11 mouse cellular contexts compared by ENCODE assay signal in the genomic region with DNA sequence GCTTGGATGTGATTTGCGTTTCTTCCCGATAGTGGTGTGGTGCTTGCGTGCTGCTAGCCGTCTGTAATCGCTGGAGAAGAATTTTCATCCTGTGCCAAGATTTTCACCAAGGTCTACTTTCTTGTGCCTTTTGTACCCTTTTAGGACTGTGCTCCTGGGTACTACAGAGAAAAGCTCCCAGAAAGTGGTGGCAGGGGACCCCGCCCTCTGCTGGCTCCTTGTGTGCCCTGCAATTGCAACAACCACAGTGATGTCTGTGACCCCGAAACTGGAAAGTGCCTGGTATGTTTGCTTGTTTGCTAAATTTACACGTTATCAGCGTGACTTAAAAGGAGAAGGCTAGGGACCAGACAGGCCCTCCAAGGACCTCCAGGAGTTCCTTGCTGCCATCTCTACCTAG.
DNase-seq lines count a peak whose midpoint lies in the region; ATAC-seq and TF ChIP-seq lines count a peak whose summit lies in the region.
"Had no signal": no experiment of that assay in that cellular context is flagged by ENCODE, and none has a peak within 500 bp of the region (broad histone marks: within the 10 kb centered on the region; RNA-seq: fewer than 3 reads in every experiment).

No protein-coding gene starts in this region.

- H3K4me3 ChIP-seq in forebrain, embryonic 11.5 days (ENCODE audit: low read depth, low read length), result no peak overlapping the region
- no peak overlapping the region for H3K4me3 ChIP-seq in forebrain, embryonic 13.5 days
- no peak overlapping the region for H3K4me3 ChIP-seq in C2C12 (ENCODE audit: insufficient read depth, poor library complexity, severe bottlenecking)
- H3K4me3 ChIP-seq in embryonic facial prominence, embryonic 11.5 days (ENCODE audit: low read depth, low read length), result no peak overlapping the region
- H3K4me3 ChIP-seq: embryonic facial prominence, embryonic 13.5 days; heart, embryonic 15.5 days had no signal

- no peaks in the 10 kb centered on the region for H3K79me2 ChIP-seq in C2C12 (ENCODE audit: control insufficient read depth, insufficient read depth)

- H3K79me3 ChIP-seq in C2C12 (ENCODE audit: low read depth), result no peaks in the 10 kb centered on the region

- TF ChIP-seq CTCF in C2C12 (IDR thresholded peaks at IDR 0.05; ENCODE audit: control insufficient read depth, insufficient read depth, insufficient read length), result peak; percentile 3

- peak; percentile 58 for DNase-seq in forebrain, embryonic 11.5 days (ENCODE audit: low spot score)
- DNase-seq in left cerebral cortex, adult 18-20 months (ENCODE audit: low spot score in 2 of 2), result peak; percentile 9 to 11
- DNase-seq in left cerebral cortex, adult 9 months (ENCODE audit: low spot score in 2 of 2), result no peak
- peak; percentile 22 for DNase-seq in embryonic facial prominence, embryonic 11.5 days (ENCODE audit: low spot score)
- no peak for DNase-seq in B cell, adult 2 months

- no peak overlapping the region for H3K4me2 ChIP-seq in forebrain, embryonic 11.5 days (ENCODE audit: low read depth, low read length, severe bottlenecking)
- no peak overlapping the region for H3K4me2 ChIP-seq in forebrain, embryonic 13.5 days
- no peak overlapping the region for H3K4me2 ChIP-seq in embryonic facial prominence, embryonic 11.5 days (ENCODE audit: low read depth, low read length)
- H3K4me2 ChIP-seq: embryonic facial prominence, embryonic 13.5 days; heart, embryonic 15.5 days had no signal

- H3K36me3 ChIP-seq in forebrain, embryonic 11.5 days (ENCODE audit: control insufficient read depth, insufficient read depth, low read length), result no peaks in the 10 kb centered on the region; the same call in 1 of the 2 replicates
- H3K36me3 ChIP-seq in forebrain, embryonic 13.5 days (ENCODE audit: poor library complexity, severe bottlenecking), result peaks cover 27% of the 10 kb centered on the region
- H3K36me3 ChIP-seq in C2C12 (ENCODE audit: control insufficient read depth, insufficient read depth), result no peaks in the 10 kb centered on the region
- H3K36me3 ChIP-seq in embryonic facial prominence, embryonic 11.5 days (replicated peaks; ENCODE audit: control insufficient read depth, insufficient read depth, low read depth, low read length), result no peaks in the 10 kb centered on the region; the same call in 1 of the 2 replicates
- H3K36me3 ChIP-seq: embryonic facial prominence, embryonic 13.5 days; heart, embryonic 15.5 days had no signal

- H3K9me3 ChIP-seq in forebrain, embryonic 11.5 days (ENCODE audit: control insufficient read depth, low read length), result no peaks in the 10 kb centered on the region
- no peaks in the 10 kb centered on the region for H3K9me3 ChIP-seq in forebrain, embryonic 13.5 days (replicated peaks)
- H3K9me3 ChIP-seq in embryonic facial prominence, embryonic 11.5 days (replicated peaks; ENCODE audit: control insufficient read depth, low read length), result no peaks in the 10 kb centered on the region
- H3K9me3 ChIP-seq: embryonic facial prominence, embryonic 13.5 days; heart, embryonic 15.5 days had no signal

- no peak overlapping the region for H3K27ac ChIP-seq in forebrain, embryonic 11.5 days (ENCODE audit: low read depth, low read length)
- H3K27ac ChIP-seq in forebrain, embryonic 13.5 days, result no peak overlapping the region
- no peak overlapping the region for H3K27ac ChIP-seq in embryonic facial prominence, embryonic 11.5 days (replicated peaks; ENCODE audit: low read depth, low read length)
- H3K27ac ChIP-seq: embryonic facial prominence, embryonic 13.5 days; heart, embryonic 15.5 days; macrophage had no signal

- no peak overlapping the region for H3ac ChIP-seq in C2C12 (ENCODE audit: control insufficient read depth, insufficient read length, low read depth)

- WGBS in forebrain, embryonic 11.5 days, result 78% methylated on average over 9 of the region's 9 CpGs
- WGBS in forebrain, embryonic 13.5 days, result 76% methylated on average over 9 of the region's 9 CpGs
- 70% methylated on average over 9 of the region's 9 CpGs for WGBS in embryonic facial prominence, embryonic 11.5 days

- no peak for ATAC-seq in forebrain, embryonic 11.5 days (replicated peaks; ENCODE audit: low FRiP score)
- ATAC-seq in forebrain, embryonic 13.5 days, result no peak
- no peak for ATAC-seq in embryonic facial prominence, embryonic 11.5 days (replicated peaks; ENCODE audit: insufficient number of reproducible peaks, low FRiP score, low TSS enrichment, low read depth)
- no peak for ATAC-seq in CD4-positive, CD25-positive, alpha-beta regulatory T cell, adult 4 months

- H3K4me1 ChIP-seq in forebrain, embryonic 11.5 days (replicated peaks; ENCODE audit: control insufficient read depth, insufficient read depth, low read length), result no peaks in the 10 kb centered on the region
- no peaks in the 10 kb centered on the region for H3K4me1 ChIP-seq in forebrain, embryonic 13.5 days
- no peaks in the 10 kb centered on the region for H3K4me1 ChIP-seq in embryonic facial prominence, embryonic 11.5 days (ENCODE audit: control insufficient read depth, insufficient read depth, low read length)
- H3K4me1 ChIP-seq: embryonic facial prominence, embryonic 13.5 days; heart, embryonic 15.5 days had no signal

- H3K9ac ChIP-seq in forebrain, embryonic 11.5 days (ENCODE audit: low read length), result no peak overlapping the region
- H3K9ac ChIP-seq in forebrain, embryonic 13.5 days, result no peak overlapping the region
- no peak overlapping the region for H3K9ac ChIP-seq in embryonic facial prominence, embryonic 11.5 days (replicated peaks; ENCODE audit: low read length)
- H3K9ac ChIP-seq: embryonic facial prominence, embryonic 13.5 days; heart, embryonic 15.5 days had no signal

- H3K27me3 ChIP-seq in forebrain, embryonic 11.5 days (ENCODE audit: control insufficient read depth, insufficient read depth, low read length), result no peaks in the 10 kb centered on the region
- no peaks in the 10 kb centered on the region for H3K27me3 ChIP-seq in forebrain, embryonic 13.5 days
- H3K27me3 ChIP-seq in C2C12 (ENCODE audit: control insufficient read depth, insufficient read depth, insufficient read length), result peaks cover 16% of the 10 kb centered on the region
- H3K27me3 ChIP-seq in embryonic facial prominence, embryonic 11.5 days (ENCODE audit: control insufficient read depth, insufficient read depth, low read length), result no peaks in the 10 kb centered on the region
- H3K27me3 ChIP-seq: embryonic facial prominence, embryonic 13.5 days; heart, embryonic 15.5 days had no signal

TF ChIP-seq in C2C12, 6 proteins besides CTCF, POLR2A, EP300 and RAD21:
- TF ChIP-seq MYOG (IDR thresholded peaks at IDR 0.05; ENCODE audit: control insufficient read depth, extremely low read depth, insufficient read length) (no peak), FOSL1 (IDR thresholded peaks at IDR 0.05; ENCODE audit: insufficient read depth, low read length, poor library complexity, severe bottlenecking) (no peak), MAX (IDR thresholded peaks at IDR 0.05) (no peak), USF1 (IDR thresholded peaks at IDR 0.05; ENCODE audit: low read depth) (no peak), CEBPB (IDR thresholded peaks at IDR 0.05; ENCODE audit: low read depth) (no peak), MYOD1 (IDR thresholded peaks at IDR 0.05; ENCODE audit: control insufficient read depth, insufficient read length, low read depth) (no peak)

Comparison
In these comparisons a context has a peak if more than half of its experiments do, and no peak if none do; other contexts are left out.
1. DNase-seq: peak in forebrain, embryonic 11.5 days (single experiment), left cerebral cortex, adult 18-20 months (2 of 2) and embryonic facial prominence, embryonic 11.5 days (single experiment); none in left cerebral cortex, adult 9 months (0 of 2) and B cell, adult 2 months (0 of 2).